Mouse (Mus musculus): ENCODE data around the gene Tbc1d21.

The Tbc1d21 gene

DNA sequence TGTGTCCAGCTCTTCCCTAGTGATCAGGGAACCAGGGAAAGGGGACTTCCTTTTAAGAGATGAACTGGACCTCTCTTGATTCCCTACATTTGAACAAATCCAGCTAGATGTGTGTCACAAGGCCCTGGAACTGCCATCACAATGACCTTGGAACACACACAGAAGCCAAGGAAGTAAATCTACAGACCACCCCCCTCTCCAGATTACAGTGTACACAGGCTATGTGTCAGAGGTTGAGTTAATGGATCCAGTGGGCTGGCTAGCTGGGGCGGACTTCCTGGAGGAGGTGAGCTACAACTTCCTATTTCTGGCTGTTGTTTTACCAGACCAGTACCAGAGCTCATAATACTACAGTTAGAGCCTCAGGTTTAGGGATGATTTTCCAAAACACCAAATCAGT is at the start of gene Tbc1d21:
TSS of gene Tbc1d21 (minus strand) at position 101 of the 400 bp plus-strand sequence.
- no peak for DNase-seq (ENCODE audit: low spot score in 2 of 2)

- no peak for DNase-seq (ENCODE audit: low spot score in 2 of 2)
These were observed 41.3 kb upstream of the Tbc1d21 start for GRCm38 (mm10) chr9:58411556-58411955.

- DNase-seq (ENCODE audit: low spot score in 2 of 2), result no peak
These were observed 39.9 kb upstream of the Tbc1d21 start for GRCm38 (mm10) chr9:58410057-58410735.

GRCm38 (mm10) chr9:58409247-58409646 is 39.0 kb upstream of the Tbc1d21 start:
- DNase-seq (ENCODE audit: low spot score in 2 of 2), result peak; percentile 5 to 6

DNA sequence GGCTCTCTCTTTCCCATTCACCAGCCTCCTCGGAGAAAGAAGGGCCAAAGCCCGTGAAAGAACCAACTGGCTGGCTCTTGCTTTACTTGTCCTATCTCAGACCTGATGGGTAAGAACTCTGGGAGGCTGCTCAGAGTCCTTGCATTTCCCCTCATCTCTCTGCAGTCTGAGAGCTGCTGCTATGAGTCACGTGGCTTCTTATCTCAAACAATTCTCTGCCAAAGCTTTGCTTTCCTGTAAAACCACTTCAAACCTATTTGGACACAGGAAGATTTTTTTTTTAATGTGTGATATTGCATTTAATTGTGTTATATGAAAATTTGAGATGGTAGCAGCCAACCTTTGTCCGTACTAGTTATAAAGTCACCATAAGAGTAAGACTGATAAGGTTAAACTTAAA is 34.2 kb upstream of the Tbc1d21 start:
- no peak for DNase-seq (ENCODE audit: low spot score in 2 of 2)

DNA sequence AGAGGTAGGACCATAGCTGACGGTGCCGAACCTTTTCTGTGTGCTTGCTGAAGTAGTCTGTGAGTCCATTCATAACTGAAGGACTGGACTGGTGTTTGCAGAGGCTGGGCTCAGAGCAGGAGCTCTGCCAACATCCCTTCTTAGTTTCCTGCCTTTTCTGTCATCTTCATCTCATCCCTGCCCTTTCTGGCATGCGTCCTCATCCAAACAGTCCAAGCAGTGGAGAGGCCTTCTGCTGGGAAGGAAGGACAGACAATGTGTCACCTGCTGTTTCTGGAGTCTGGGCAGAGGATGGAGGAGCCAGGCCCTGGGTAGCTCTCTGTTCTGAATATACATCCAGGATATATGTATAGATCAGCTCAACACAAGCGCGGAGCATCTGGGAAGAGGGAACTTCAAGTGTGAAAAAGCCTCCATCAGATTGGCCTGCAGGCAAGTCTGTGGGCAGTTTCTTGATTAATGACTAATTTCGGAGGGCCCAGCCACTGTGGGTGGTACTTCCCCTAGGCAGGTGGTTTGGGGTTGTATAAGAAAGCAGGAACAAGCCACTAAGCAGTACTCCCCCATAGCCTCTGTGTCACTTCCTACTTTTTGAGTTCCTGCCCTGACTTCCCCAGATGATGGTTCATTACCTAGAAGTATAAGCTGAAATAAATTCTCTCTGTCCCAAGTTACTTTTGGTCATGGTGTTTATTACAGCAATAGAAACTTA is 31.3 kb upstream of the Tbc1d21 start:
- DNase-seq (ENCODE audit: low spot score in 2 of 2), result no peak

DNA sequence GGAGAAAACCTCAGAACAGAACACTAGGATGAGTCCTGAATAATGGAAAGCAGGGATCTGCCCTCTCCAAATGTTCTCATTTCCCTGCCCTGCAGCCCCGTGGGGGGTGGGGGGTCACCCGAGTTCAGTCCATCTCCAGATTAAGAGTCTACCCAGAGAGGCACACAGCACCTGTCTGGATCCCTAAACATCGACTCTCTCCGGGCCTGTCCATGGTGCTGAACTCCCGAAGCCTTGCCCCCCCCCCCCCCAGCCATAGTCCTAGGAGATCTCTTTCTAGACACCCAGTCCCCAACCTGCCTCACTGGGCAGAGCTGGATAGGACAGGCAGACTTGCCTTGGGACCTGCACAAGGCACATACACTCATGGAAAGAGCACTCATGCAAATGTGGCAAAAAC is 29.4 kb upstream of the Tbc1d21 start:
- no peak for DNase-seq (ENCODE audit: low spot score in 2 of 2)

DNA sequence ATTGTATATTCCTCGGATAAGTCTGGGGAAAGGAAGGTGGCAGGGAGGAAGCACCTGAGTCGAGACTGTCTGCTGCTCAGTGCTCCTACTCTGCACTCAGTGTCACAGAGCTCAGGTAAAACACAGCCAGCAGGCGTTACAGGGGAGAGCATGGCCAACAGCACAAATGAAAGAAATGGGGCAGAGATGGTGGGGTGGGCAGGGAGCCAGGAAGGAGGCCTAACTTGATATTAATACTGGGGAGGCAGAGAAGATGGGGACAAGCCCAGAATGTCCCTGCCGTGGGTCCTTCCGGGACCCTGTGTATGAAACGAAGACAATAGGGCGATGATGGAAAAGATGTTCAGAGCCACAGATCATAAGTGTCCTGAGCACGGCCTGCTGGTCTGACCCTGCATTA is 24.4 kb upstream of the Tbc1d21 start:
- DNase-seq (ENCODE audit: low spot score in 2 of 2), result no peak

- no peak for DNase-seq (ENCODE audit: low spot score in 2 of 2)
These were observed 23.6 kb upstream of the Tbc1d21 start for GRCm38 (mm10) chr9:58393875-58394274.

GRCm38 (mm10) chr9:58388381-58388780 is 18.1 kb upstream of the Tbc1d21 start:
- no peak for DNase-seq (ENCODE audit: low spot score in 2 of 2)

DNA sequence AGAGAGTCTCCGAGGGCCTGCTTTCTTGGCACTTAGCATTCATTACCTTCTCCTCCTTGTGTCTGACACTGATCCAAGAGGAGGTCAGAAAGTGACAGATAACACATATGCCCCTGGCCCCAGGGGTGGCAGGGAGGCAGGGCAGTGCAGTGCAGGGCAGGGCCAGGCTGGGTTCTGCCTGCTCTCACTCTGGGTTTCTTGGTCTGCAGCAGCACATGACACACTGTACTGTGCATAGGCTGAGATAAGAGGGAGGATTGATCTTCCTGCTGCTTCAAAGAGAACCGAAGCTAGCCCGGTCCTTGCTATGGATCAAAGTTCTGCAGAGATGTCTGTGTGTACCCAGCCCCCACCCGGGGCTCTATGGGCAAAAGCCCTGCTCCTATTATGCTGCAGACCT is 8.6 kb upstream of the Tbc1d21 start:
- DNase-seq (ENCODE audit: low spot score in 2 of 2), result no peak

- DNase-seq (ENCODE audit: low spot score in 2 of 2), result peak; percentile 43 to 48
These were observed 3.7 kb upstream of the Tbc1d21 start for GRCm38 (mm10) chr9:58373912-58374431.

GRCm38 (mm10) chr9:58371914-58372313 is 1.7 kb upstream of the Tbc1d21 start:
- DNase-seq (ENCODE audit: low spot score in 2 of 2), result peak in 1 of 2 experiments; percentile 14

DNA sequence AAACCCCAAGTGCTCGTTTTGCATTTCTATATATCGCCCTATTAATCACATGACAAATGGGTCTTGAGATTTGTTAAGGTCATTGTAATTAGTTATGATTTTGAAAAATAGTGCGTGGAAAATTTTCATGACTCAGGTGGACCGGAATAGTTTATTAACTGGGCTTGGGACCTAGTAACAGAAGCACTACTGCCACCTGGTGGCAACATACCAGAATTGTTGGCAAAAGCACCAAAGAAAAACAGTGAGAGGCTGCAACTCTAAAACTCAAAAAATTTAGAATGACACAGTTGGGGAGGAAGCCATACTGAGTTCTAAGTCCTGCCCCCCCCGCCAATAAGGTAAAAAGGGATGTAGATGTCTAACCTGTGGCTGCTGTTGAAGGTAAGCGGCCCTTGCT is 611 bp downstream of the Tbc1d21 start:
- DNase-seq (ENCODE audit: low spot score in 2 of 2), result no peak

DNA sequence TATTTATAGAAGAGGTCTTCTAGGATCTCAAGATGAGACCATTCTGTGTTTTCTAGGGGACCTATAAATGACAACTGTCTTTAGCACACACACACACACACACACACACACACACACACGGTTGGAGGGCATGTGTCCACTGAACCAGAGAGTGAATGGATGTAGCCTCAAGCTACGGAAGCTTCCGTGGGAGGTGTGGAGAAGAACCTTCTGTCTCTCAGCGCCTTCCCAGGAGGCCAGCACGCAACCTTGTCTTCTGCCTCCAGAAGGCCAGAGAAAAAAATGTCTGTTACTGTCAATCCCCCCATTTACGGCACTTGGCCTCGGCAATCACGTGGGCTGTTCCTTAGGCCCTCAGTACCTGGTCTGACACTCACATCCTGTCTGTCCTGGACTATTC is 5.9 kb downstream of the Tbc1d21 start:
- peak in 1 of 2 experiments; percentile 16 for DNase-seq (ENCODE audit: low spot score in 2 of 2)

- no peak for DNase-seq (ENCODE audit: low spot score in 2 of 2)
These were observed 8.3 kb downstream of the Tbc1d21 start for GRCm38 (mm10) chr9:58361956-58362355.

- DNase-seq (ENCODE audit: low spot score in 2 of 2), result no peak
These were observed 8.9 kb downstream of the Tbc1d21 start for GRCm38 (mm10) chr9:58361373-58361772.

- no peak for DNase-seq (ENCODE audit: low spot score in 2 of 2)
These were observed 14.8 kb downstream of the Tbc1d21 start for GRCm38 (mm10) chr9:58355262-58356050.

- no peak for DNase-seq (ENCODE audit: low spot score in 2 of 2)
These were observed 15.6 kb downstream of the Tbc1d21 start for GRCm38 (mm10) chr9:58354701-58355100.

DNA sequence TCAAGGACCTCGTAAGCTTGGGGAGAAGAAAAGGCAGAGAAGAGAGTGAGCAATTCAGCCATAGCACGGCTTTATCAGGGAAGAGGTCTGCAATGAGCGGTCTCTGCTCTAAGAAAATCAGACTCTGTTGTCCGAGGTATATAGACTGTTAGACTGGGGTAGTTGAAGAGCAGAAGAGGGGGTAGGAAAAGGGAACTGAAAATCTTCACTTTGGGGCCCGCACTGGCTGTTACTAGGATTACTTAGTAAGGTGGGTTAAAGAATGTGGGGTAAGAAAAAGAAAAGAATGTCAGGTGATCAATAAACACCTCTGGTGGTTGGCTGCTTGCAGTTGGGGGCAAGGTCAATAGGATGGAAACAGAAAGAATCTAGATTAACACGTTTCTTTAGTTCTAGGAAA is 17.0 kb downstream of the Tbc1d21 start:
- no peak for DNase-seq (ENCODE audit: low spot score in 2 of 2)

GRCm38 (mm10) chr9:58347795-58348194 is 22.5 kb downstream of the Tbc1d21 start:
- DNase-seq (ENCODE audit: low spot score in 2 of 2), result no peak

DNA sequence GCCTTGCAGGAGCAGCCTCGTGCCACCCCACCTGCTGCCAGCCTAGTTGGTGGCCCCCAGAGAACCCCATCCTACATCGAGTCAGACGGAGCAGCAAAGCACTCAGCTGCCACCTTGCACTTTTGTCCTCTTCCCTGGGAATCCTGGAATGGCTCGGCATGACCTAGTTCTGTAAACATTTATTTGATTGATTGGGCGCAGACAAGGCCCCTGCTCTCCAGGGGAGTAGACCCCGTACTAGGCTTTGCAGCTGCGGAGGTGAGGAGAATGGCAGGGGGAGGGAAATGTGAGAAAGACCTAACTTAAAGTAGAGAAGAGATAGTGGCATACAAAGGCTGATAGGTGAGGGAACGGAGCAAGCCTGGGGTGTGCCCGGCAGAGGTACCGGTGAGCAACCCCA is 23.8 kb downstream of the Tbc1d21 start:
- DNase-seq (ENCODE audit: low spot score in 2 of 2), result no peak

All from right cerebral cortex, postnatal 36 days (tissue).